ENCODE assay signal across 8 mouse cellular contexts in the genomic region with DNA sequence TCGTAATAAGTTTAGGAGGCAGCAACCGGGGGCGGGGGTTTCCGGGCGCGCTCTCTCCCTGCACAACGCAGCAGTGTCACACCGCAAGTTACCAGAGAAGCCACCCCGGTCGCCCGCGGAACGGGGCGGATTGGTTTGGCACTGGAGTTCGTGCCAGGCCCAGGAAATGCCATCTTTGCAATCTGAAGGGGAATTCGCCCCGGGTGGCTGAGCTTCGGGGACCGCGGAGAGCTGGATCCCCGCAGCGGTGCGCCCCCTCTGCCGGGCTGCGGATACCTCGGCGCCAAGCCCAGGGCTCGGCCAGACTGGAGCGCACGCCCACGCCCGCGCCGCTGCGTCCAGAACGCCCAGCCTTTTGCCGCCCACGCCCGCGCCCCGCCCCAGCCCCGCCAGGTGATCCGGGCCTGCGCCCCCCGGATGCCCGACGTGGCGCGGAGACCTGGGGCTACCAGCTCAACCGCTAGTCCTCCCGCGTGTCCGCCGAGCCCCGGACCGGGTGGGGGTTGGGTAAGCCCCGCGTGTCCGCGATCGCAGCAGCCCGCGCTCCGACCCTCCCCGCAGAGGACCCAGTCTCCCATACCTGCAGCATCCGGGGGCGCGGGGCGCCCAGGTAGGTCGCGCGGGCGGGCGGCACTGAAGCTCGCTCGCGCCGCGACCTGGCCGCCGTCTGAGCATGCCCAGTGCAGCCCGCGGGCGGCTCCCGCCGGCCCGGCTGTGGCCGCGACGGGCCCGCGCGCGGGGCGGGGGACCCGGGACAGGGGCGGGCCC. TPM values are rescaled to one million over a fixed set of nuclear protein-coding genes. Genes with fewer than 3 reads are reported as not detected.
A peak's percentile ranks its signal among the peaks of the same experiment; 100 is the strongest.
DNase-seq lines count a peak whose midpoint lies in the region; ATAC-seq and TF ChIP-seq lines count a peak whose summit lies in the region.

No protein-coding gene starts in this region.

- peak overlapping the region; percentile 85 for H3ac ChIP-seq in C2C12 (ENCODE audit: control insufficient read depth, insufficient read length, low read depth)

- H3K79me2 ChIP-seq in C2C12 (ENCODE audit: control insufficient read depth, insufficient read depth), result no peaks in the 10 kb centered on the region

- no peaks in the 10 kb centered on the region for H3K9me3 ChIP-seq in forebrain, embryonic 11.5 days (ENCODE audit: control insufficient read depth, low read length)
- H3K9me3 ChIP-seq in heart, embryonic 14.5 days (ENCODE audit: control insufficient read depth, low read length), result no peaks in the 10 kb centered on the region
- no peaks in the 10 kb centered on the region for H3K9me3 ChIP-seq in kidney, postnatal 0 days (replicated peaks; ENCODE audit: low read length)
- no peaks in the 10 kb centered on the region for H3K9me3 ChIP-seq in liver, embryonic 15.5 days (replicated peaks)
- H3K9me3 ChIP-seq in neural tube, embryonic 11.5 days (ENCODE audit: control insufficient read depth, low read length), result no peaks in the 10 kb centered on the region

- under 1% methylated on average over 87 of the region's 97 CpGs for WGBS in forebrain, embryonic 11.5 days
- 1% methylated on average over 76 of the region's 97 CpGs for WGBS in heart, embryonic 14.5 days
- under 1% methylated on average over 52 of the region's 97 CpGs for WGBS in kidney, postnatal 0 days
- under 1% methylated on average over 95 of the region's 97 CpGs for WGBS in liver, embryonic 15.5 days (ENCODE audit: insufficient replicate concordance)
- under 1% methylated on average over 83 of the region's 97 CpGs for WGBS in neural tube, embryonic 11.5 days

- DNase-seq in adrenal gland, postnatal 4 days (ENCODE audit: low spot score in 2 of 2), result peak; percentile 35 to 47
- peak; percentile 75 for DNase-seq in forebrain, embryonic 11.5 days (ENCODE audit: low spot score)
- peak; percentile 43 for DNase-seq in kidney, postnatal 0 days (ENCODE audit: low spot score)
- peak; percentile 56 for DNase-seq in neural tube, embryonic 11.5 days (ENCODE audit: low spot score)
- DNase-seq in thymus, adult 18-20 months, result peak; percentile 24 to 27

- no peaks in the 10 kb centered on the region for H3K79me3 ChIP-seq in C2C12 (ENCODE audit: low read depth)

- H3K9ac ChIP-seq in forebrain, embryonic 11.5 days (ENCODE audit: low read length), result peak overlapping the region; percentile 60
- peak overlapping the region; percentile 86 for H3K9ac ChIP-seq in heart, embryonic 14.5 days (ENCODE audit: low read length)
- H3K9ac ChIP-seq in kidney, postnatal 0 days (ENCODE audit: low read depth, low read length), result peak overlapping the region; percentile 92
- H3K9ac ChIP-seq in liver, embryonic 15.5 days, result 0 out of 2 replicates have a peak overlapping the region, but pooled peaks have one; percentile 25
- H3K9ac ChIP-seq in neural tube, embryonic 11.5 days (ENCODE audit: low read length), result peak overlapping the region; percentile 78

- H3K4me1 ChIP-seq in forebrain, embryonic 11.5 days (replicated peaks; ENCODE audit: control insufficient read depth, insufficient read depth, low read length), result peaks cover 13% of the 10 kb centered on the region; the same call in 1 of the 2 replicates
- H3K4me1 ChIP-seq in heart, embryonic 14.5 days (ENCODE audit: control insufficient read depth in 2 of 2, insufficient read depth in 2 of 2, low read length in 2 of 2), result peaks cover 14 to 28% of the 10 kb centered on the region in 2 experiments
- H3K4me1 ChIP-seq in kidney, postnatal 0 days (replicated peaks; ENCODE audit: insufficient read depth, low read length), result peaks cover 17% of the 10 kb centered on the region
- peaks cover 19% of the 10 kb centered on the region; the same call in 1 of the 2 replicates for H3K4me1 ChIP-seq in liver, embryonic 15.5 days (replicated peaks)
- H3K4me1 ChIP-seq in neural tube, embryonic 11.5 days (ENCODE audit: control insufficient read depth, insufficient read depth, low read length), result peaks cover 7% of the 10 kb centered on the region

- no peaks in the 10 kb centered on the region for H3K27me3 ChIP-seq in C2C12 (ENCODE audit: control insufficient read depth, insufficient read depth, insufficient read length)
- peaks cover 31% of the 10 kb centered on the region for H3K27me3 ChIP-seq in forebrain, embryonic 11.5 days (ENCODE audit: control insufficient read depth, insufficient read depth, low read length)
- H3K27me3 ChIP-seq in heart, embryonic 14.5 days (ENCODE audit: control insufficient read depth, insufficient read depth, low read length), result peaks cover 11% of the 10 kb centered on the region
- H3K27me3 ChIP-seq in kidney, postnatal 0 days (ENCODE audit: insufficient read depth, low read length), result no peaks in the 10 kb centered on the region
- H3K27me3 ChIP-seq in liver, embryonic 15.5 days, result peaks cover 56% of the 10 kb centered on the region
- peaks cover 29% of the 10 kb centered on the region for H3K27me3 ChIP-seq in neural tube, embryonic 11.5 days (ENCODE audit: control insufficient read depth, insufficient read depth, low read length)

- TF ChIP-seq CTCF in C2C12 (IDR thresholded peaks at IDR 0.05; ENCODE audit: control insufficient read depth, insufficient read depth, insufficient read length), result no peak
- peak; percentile 19; the same call in 1 of the 2 replicates for TF ChIP-seq CTCF in kidney, postnatal 0 days (IDR thresholded peaks at IDR 0.05; ENCODE audit: low read depth)

- peak overlapping the region; percentile 97 for H3K4me2 ChIP-seq in forebrain, embryonic 11.5 days (ENCODE audit: low read depth, low read length, severe bottlenecking)
- peak overlapping the region; percentile 97 for H3K4me2 ChIP-seq in heart, embryonic 14.5 days (ENCODE audit: low read length)
- peak overlapping the region; percentile 97 for H3K4me2 ChIP-seq in kidney, postnatal 0 days (ENCODE audit: low read length)
- H3K4me2 ChIP-seq in liver, embryonic 15.5 days, result peak overlapping the region; percentile 72
- peak overlapping the region; percentile 98 for H3K4me2 ChIP-seq in neural tube, embryonic 11.5 days (ENCODE audit: low read depth)

- peak; percentile 50 for ATAC-seq in forebrain, embryonic 11.5 days (replicated peaks; ENCODE audit: low FRiP score)
- 0 out of 2 replicates have a peak, but pooled peaks have one; percentile 28 for ATAC-seq in heart, embryonic 14.5 days (ENCODE audit: insufficient number of reproducible peaks, insufficient read depth, low FRiP score, low read depth)
- ATAC-seq in kidney, postnatal 0 days (replicated peaks; ENCODE audit: low FRiP score, low read depth), result peak; percentile 65
- ATAC-seq in liver, embryonic 15.5 days (ENCODE audit: insufficient read depth), result peak; percentile 40; the same call in 1 of the 2 replicates
- ATAC-seq in neural tube, embryonic 11.5 days (ENCODE audit: insufficient read depth, low FRiP score, low TSS enrichment), result peak; percentile 33; the same call in 1 of the 2 replicates

- no peak overlapping the region for H3K27ac ChIP-seq in forebrain, embryonic 11.5 days (ENCODE audit: low read depth, low read length)
- 0 out of 4 replicates have a peak overlapping the region, but pooled peaks of 1 of the 2 experiments have one; percentile 24 for H3K27ac ChIP-seq in heart, embryonic 14.5 days (replicated peaks in 1 of 2; ENCODE audit: control insufficient read depth in 1 of 2, insufficient read depth in 1 of 2, low read depth in 2 of 2, low read length in 2 of 2)
- peak overlapping the region; percentile 90 for H3K27ac ChIP-seq in kidney, postnatal 0 days
- H3K27ac ChIP-seq in liver, embryonic 15.5 days (replicated peaks), result no peak overlapping the region
- H3K27ac ChIP-seq in neural tube, embryonic 11.5 days (ENCODE audit: low read depth, low read length), result no peak overlapping the region

- no peaks in the 10 kb centered on the region for H3K36me3 ChIP-seq in C2C12 (ENCODE audit: control insufficient read depth, insufficient read depth)
- no peaks in the 10 kb centered on the region for H3K36me3 ChIP-seq in forebrain, embryonic 11.5 days (ENCODE audit: control insufficient read depth, insufficient read depth, low read length)
- H3K36me3 ChIP-seq in heart, embryonic 14.5 days (ENCODE audit: control insufficient read depth, insufficient read depth, low read length), result no peaks in the 10 kb centered on the region
- H3K36me3 ChIP-seq in kidney, postnatal 0 days (ENCODE audit: insufficient read depth, low read length), result no peaks in the 10 kb centered on the region
- no peaks in the 10 kb centered on the region for H3K36me3 ChIP-seq in liver, embryonic 15.5 days (replicated peaks)
- no peaks in the 10 kb centered on the region for H3K36me3 ChIP-seq in neural tube, embryonic 11.5 days (ENCODE audit: control insufficient read depth, insufficient read depth, low read length)

- H3K4me3 ChIP-seq in C2C12 (ENCODE audit: insufficient read depth, poor library complexity, severe bottlenecking), result peak overlapping the region; percentile 50
- H3K4me3 ChIP-seq in forebrain, embryonic 11.5 days (ENCODE audit: low read depth, low read length), result peak overlapping the region; percentile 70
- peak overlapping the region; percentile 79 to 91 for H3K4me3 ChIP-seq in heart, embryonic 14.5 days (ENCODE audit: control insufficient read depth in 1 of 2, insufficient read depth in 1 of 2, low read depth in 1 of 2, low read length in 2 of 2)
- peak overlapping the region; percentile 90 for H3K4me3 ChIP-seq in kidney, postnatal 0 days (replicated peaks; ENCODE audit: low read depth, low read length)
- peak overlapping the region; percentile 61 for H3K4me3 ChIP-seq in liver, embryonic 15.5 days (replicated peaks)
- peak overlapping the region; percentile 70 for H3K4me3 ChIP-seq in neural tube, embryonic 11.5 days (ENCODE audit: low read depth, low read length)

TF ChIP-seq in C2C12, 6 proteins besides CTCF, POLR2A, EP300 and RAD21:
- no peak for TF ChIP-seq USF1 (IDR thresholded peaks at IDR 0.05; ENCODE audit: low read depth)
- TF ChIP-seq FOSL1 (IDR thresholded peaks at IDR 0.05; ENCODE audit: insufficient read depth, low read length, poor library complexity, severe bottlenecking), result no peak

RNA-seq across cellular contexts. Expression of gene Ptpn3, which starts 1.8 kb away (rescaled TPM):
- 3.1 TPM for polyA plus RNA-seq in C2C12 (2012; fragmentation: generic; extraction: Trizol)
- total RNA-seq in adrenal gland, postnatal 4 days (2021), result 10 to 100 TPM; 29.0 to 34.7 TPM
- polyA plus RNA-seq in forebrain, embryonic 11.5 days (2014; fragmentation: Nextera tagmentation; extraction: Ambion mirVana), result 0.81 TPM in 2 replicates
- polyA plus RNA-seq in heart, embryonic 14.5 days (2014; fragmentation: Nextera tagmentation; extraction: Ambion mirVana), result 3.3 and 3.8 TPM in 2 replicates
- 7.7 and 9.2 TPM in 2 replicates for polyA plus RNA-seq in kidney, postnatal 0 days (2015; fragmentation: Nextera tagmentation; extraction: Ambion mirVana)
- polyA plus RNA-seq in liver, embryonic 15.5 days (2015; fragmentation: Nextera tagmentation; extraction: Ambion mirVana), result 0.52 and 0.66 TPM in 2 replicates
- 2.7 TPM in 2 replicates for polyA plus RNA-seq in neural tube, embryonic 11.5 days (2014; fragmentation: Nextera tagmentation; extraction: Ambion mirVana)

Comparison
In these comparisons a context has a peak if more than half of its experiments do, and no peak if none do; other contexts are left out.
1. H3K9ac ChIP-seq: peak in every context shown above with its lines; median percentile 92 in kidney, postnatal 0 days; 86 in heart, embryonic 14.5 days; 78 in neural tube, embryonic 11.5 days; 60 in forebrain, embryonic 11.5 days; 25 in liver, embryonic 15.5 days.